Mouse (Mus musculus) CH12.LX (cell line): ENCODE data around the gene Rbm15b. TPM values are rescaled to one million over a fixed set of nuclear protein-coding genes. Genes with fewer than 3 reads are reported as not detected.

ENCODE experiments used
- DNase-seq: peaks from one replicate; pipeline ENCODE4 v3.0.0-alpha.2; 2013; ENCODE audit errors: extremely low read depth
- H3K27ac ChIP-seq: 2 replicates; pipeline ENCODE4 v1.5.1; 2012; ENCODE audit warnings: low read depth, mild to moderate bottlenecking, control low read depth, moderate library complexity; ENCODE audit not compliant: insufficient read depth
- H3K27me3 ChIP-seq: replicated peaks from 2 replicates; pipeline ENCODE3; 2012; ENCODE audit warnings: inconsistent platforms
- H3K36me3 ChIP-seq, 2 experiments: replicated peaks in 1 of 2; 2 replicates each; pipeline versions ENCODE3 to v1.6.1; 2012; ENCODE audit warnings: inconsistent platforms in 1 of 2, low read length in 1 of 2, mild to moderate bottlenecking in 1 of 2, mixed read lengths in 1 of 2, moderate library complexity in 1 of 2; ENCODE audit not compliant: control insufficient read depth in 1 of 2, insufficient read depth in 1 of 2
- H3K4me1 ChIP-seq, 2 experiments: 2 replicates each; pipeline ENCODE4 v1.6.1; 2012; ENCODE audit warnings: inconsistent platforms in 1 of 2, moderate library complexity in 1 of 2; ENCODE audit not compliant: insufficient read depth in 2 of 2, control insufficient read depth in 1 of 2
- H3K4me2 ChIP-seq: 2 replicates; pipeline ENCODE4 v1.6.1; 2012; ENCODE audit warnings: low read depth, mild to moderate bottlenecking, control low read depth; ENCODE audit not compliant: poor library complexity, insufficient read depth, severe bottlenecking
- H3K4me3 ChIP-seq, 3 experiments: fragments of 150-350 bp in 1 of 3; sonication (generic) in 1 of 3; replicated peaks in 1 of 3; 2 replicates each; pipeline versions ENCODE3 to v1.5.1; 2011 to 2012; ENCODE audit warnings: low read depth in 2 of 3, low read length in 2 of 3, mild to moderate bottlenecking in 2 of 3, moderate library complexity in 2 of 3, control low read depth in 1 of 3, improper control_type of control experiment in 1 of 3, inconsistent platforms in 1 of 3, mixed read lengths in 1 of 3; ENCODE audit not compliant: poor library complexity in 1 of 3
- H3K79me2 ChIP-seq: replicated peaks from 2 replicates; pipeline ENCODE4 v1.6.1; 2012; ENCODE audit warnings: mild to moderate bottlenecking, moderate library complexity; ENCODE audit not compliant: control insufficient read depth, poor library complexity, insufficient read depth, severe bottlenecking; ENCODE audit errors: extremely low read depth
- H3K9ac ChIP-seq: 2 replicates; pipeline ENCODE4 v1.6.1; 2012; ENCODE audit warnings: low read depth, mild to moderate bottlenecking, control low read depth, moderate library complexity; ENCODE audit not compliant: insufficient read depth
- H3K9me3 ChIP-seq: replicated peaks from 2 replicates; pipeline ENCODE3; 2012; ENCODE audit warnings: low read length, inconsistent platforms, mixed read lengths
- BHLHE40 ChIP-seq: IDR thresholded peaks from 2 replicates; pipeline ENCODE4 v1.6.1; 2011; ENCODE audit warnings: mild to moderate bottlenecking, low read depth, low read length, improper control_type of control experiment
- CHD1 ChIP-seq: IDR thresholded peaks from 2 replicates; pipeline ENCODE4 v1.6.1; 2012; ENCODE audit warnings: low read depth, low read length, improper control_type of control experiment, inconsistent platforms
- CHD2 ChIP-seq: IDR thresholded peaks from 2 replicates; pipeline ENCODE4 v1.6.1; 2011; ENCODE audit warnings: low read length, improper control_type of control experiment
- CTCF ChIP-seq, 2 experiments: IDR thresholded peaks in 1 of 2; conservative IDR thresholded peaks in 1 of 2; 2 replicates each; pipeline ENCODE4 v1.5.1; 2011 to 2012; ENCODE audit warnings: low read depth in 2 of 2, low read length in 2 of 2, improper control_type of control experiment in 1 of 2, inconsistent platforms in 1 of 2, mild to moderate bottlenecking in 1 of 2, moderate library complexity in 1 of 2
- E2F4 ChIP-seq: IDR thresholded peaks from 2 replicates; pipeline ENCODE4 v1.6.1; 2011; ENCODE audit warnings: low read depth, low read length, improper control_type of control experiment; ENCODE audit not compliant: insufficient replicate concordance
- EP300 ChIP-seq: IDR thresholded peaks from 2 replicates; pipeline ENCODE4 v1.6.1; 2011; ENCODE audit warnings: low read length, improper control_type of control experiment
- HCFC1 ChIP-seq: IDR thresholded peaks from 2 replicates; pipeline ENCODE4 v1.6.1; 2012; ENCODE audit warnings: low read depth, mild to moderate bottlenecking, inconsistent platforms, low read length, improper control_type of control experiment
- JUN ChIP-seq: IDR thresholded peaks from 2 replicates; pipeline ENCODE4 v1.6.1; 2011; ENCODE audit warnings: low read depth, mild to moderate bottlenecking, low read length, improper control_type of control experiment, moderate library complexity; ENCODE audit not compliant: insufficient read depth
- JUND ChIP-seq: conservative IDR thresholded peaks from 2 replicates; pipeline ENCODE4 v1.6.1; 2011; ENCODE audit warnings: low read depth, low read length, improper control_type of control experiment
- MAZ ChIP-seq: IDR thresholded peaks from 2 replicates; pipeline ENCODE4 v1.6.1; 2012; ENCODE audit warnings: low read depth, mild to moderate bottlenecking, inconsistent platforms, low read length, improper control_type of control experiment, moderate library complexity
- MEF2A ChIP-seq: IDR thresholded peaks from 2 replicates; pipeline ENCODE4 v1.6.1; 2014; ENCODE audit warnings: low read depth, mild to moderate bottlenecking, inconsistent platforms, low read length, improper control_type of control experiment, borderline replicate concordance
- MXI1 ChIP-seq: IDR thresholded peaks from 2 replicates; pipeline ENCODE4 v1.6.1; 2011; ENCODE audit warnings: mild to moderate bottlenecking, low read depth, low read length, improper control_type of control experiment
- NELFE ChIP-seq: IDR thresholded peaks from 2 replicates; pipeline ENCODE4 v1.6.1; 2011; ENCODE audit warnings: low read depth, low read length, improper control_type of control experiment
- POLR2A ChIP-seq: IDR thresholded peaks from 2 replicates; pipeline ENCODE4 v1.6.1; 2011; ENCODE audit warnings: low read depth, mild to moderate bottlenecking, improper control_type of control experiment, low read length
- POLR2AphosphoS2 ChIP-seq: IDR thresholded peaks from 2 replicates; pipeline ENCODE4 v1.6.1; 2011; ENCODE audit warnings: low read depth, low read length, improper control_type of control experiment
- RAD21 ChIP-seq: IDR thresholded peaks from 2 replicates; pipeline ENCODE4 v1.6.1; 2011; ENCODE audit warnings: low read depth, mild to moderate bottlenecking, low read length, improper control_type of control experiment, moderate library complexity
- RCOR1 ChIP-seq: conservative IDR thresholded peaks from 2 replicates; pipeline ENCODE4 v1.6.1; 2012; ENCODE audit warnings: low read depth, mild to moderate bottlenecking, inconsistent platforms, low read length, improper control_type of control experiment
- SMC3 ChIP-seq: IDR thresholded peaks from 2 replicates; pipeline ENCODE4 v1.6.1; 2011; ENCODE audit warnings: low read depth, low read length, improper control_type of control experiment
- UBTF ChIP-seq: IDR thresholded peaks from 2 replicates; pipeline ENCODE4 v1.6.1; 2012; ENCODE audit warnings: low read depth, mild to moderate bottlenecking, inconsistent platforms, low read length, improper control_type of control experiment, moderate library complexity
- USF2 ChIP-seq: conservative IDR thresholded peaks from 2 replicates; pipeline ENCODE4 v1.6.1; 2011; ENCODE audit warnings: low read depth, low read length, improper control_type of control experiment
- ZC3H11A ChIP-seq: IDR thresholded peaks from 2 replicates; pipeline ENCODE4 v1.6.1; 2012; ENCODE audit warnings: low read depth, mild to moderate bottlenecking, inconsistent platforms, low read length, improper control_type of control experiment
- ZKSCAN1 ChIP-seq: IDR thresholded peaks from 2 replicates; pipeline ENCODE4 v1.6.1; 2012; ENCODE audit warnings: low read depth, inconsistent platforms, low read length, improper control_type of control experiment, borderline replicate concordance
- dilution Hi-C: fragments of 300-500 bp; cut with MboI; formaldehyde crosslinking; loops from 2 replicates; pipeline ENCODE4 v1.14.3; 2020; ENCODE audit warnings: low sequenced_read_pairs; ENCODE audit not compliant: extremely low pct_unique_long_range_greater_than_20kb, extremely low pct_ligation_motif_present
- in situ Hi-C: fragments of 300-500 bp; cut with MboI; formaldehyde crosslinking; loops from 3 replicates; pipeline ENCODE4 v1.14.3; 2019; ENCODE audit warnings: low sequenced_read_pairs, low pct_ligation_motif_present, low pct_unique_long_range_greater_than_20kb, mixed read lengths
- polyA plus RNA-seq: library from polyadenylated mRNA; unstranded; fragments of >175 nt; gene quantifications from 2 replicates; pipeline ENCODE4 v1.2.1, GENCODE M21; 2012; ENCODE audit warnings: low read depth; ENCODE audit not compliant: insufficient read length
- total RNA-seq, 2 experiments: library from RNA; depleted of rRNA; stranded (reverse); fragments of 300-350 nt in 1 of 2; fragments of >200 nt in 1 of 2; gene quantifications; 2 replicates each; pipeline ENCODE4 v1.2.3; 2012 to 2014

Gene Rbm15b
- total and polyA plus RNA-seq, 3 experiments = 11.4 to 19.5 (median 17.4) TPM

- in situ Hi-C loops (no loop called here), dilution Hi-C loops (no loop called here)
- peaks cover 61% of the 10 kb centered on the region for H3K27me3 ChIP-seq
- no peak overlapping the region for H3K9ac ChIP-seq
- TF ChIP-seq NELFE = no peak
- no peak for TF ChIP-seq CHD2
- TF ChIP-seq CTCF (conservative IDR thresholded peaks at IDR 0.05 in 1 of 2, IDR thresholded peaks at IDR 0.05 in 1 of 2; ENCODE audit: low read depth in 2 of 2, low read length in 2 of 2) = no peak
- no peak for TF ChIP-seq RAD21
- no peak for TF ChIP-seq RCOR1
- TF ChIP-seq MAZ = no peak
- no peak for TF ChIP-seq SMC3
- no peak for TF ChIP-seq HCFC1
- no peak for TF ChIP-seq POLR2AphosphoS2
- no peak for TF ChIP-seq JUND
- TF ChIP-seq ZKSCAN1 = no peak
- H3K4me2 ChIP-seq = no peak overlapping the region
- H3K36me3 ChIP-seq = no peaks in the 10 kb centered on the region
- DNase-seq = no peak
- no peak overlapping the region for H3K27ac ChIP-seq
- H3K79me2 ChIP-seq = no peaks in the 10 kb centered on the region
- H3K4me3 ChIP-seq = no peak overlapping the region
- no peaks in the 10 kb centered on the region for H3K9me3 ChIP-seq
- no peaks in the 10 kb centered on the region for H3K4me1 ChIP-seq
Observed at GRCm38 (mm10) chr9:106901596-106901995, 14.4 kb upstream of the Rbm15b start.

- Histone ChIP-seq H3K9me3 (no peaks in the 10 kb centered on the region), H3K4me2 (no peak overlapping the region), H3K9ac (no peak overlapping the region), H3K4me1 (0 out of 4 replicates have a peak, but pooled peaks cover 0 to 2% of the 10 kb centered on the region in 2 experiments), H3K4me3 (no peak overlapping the region), H3K36me3 (no peaks in the 10 kb centered on the region), H3K27me3 (peaks cover 64% of the 10 kb centered on the region), H3K79me2 (no peaks in the 10 kb centered on the region), H3K27ac (no peak overlapping the region)
- in situ Hi-C loops = no loop called here
- TF ChIP-seq BHLHE40 (no peak), POLR2AphosphoS2 (no peak), E2F4 (no peak), RAD21 (no peak), USF2 (no peak), CHD1 (no peak), EP300 (no peak), MEF2A (no peak), UBTF (no peak), ZC3H11A (no peak), MXI1 (no peak), HCFC1 (no peak), JUN (no peak), POLR2A (no peak), JUND (no peak)
- DNase-seq = no peak
- dilution Hi-C loops = no loop called here
Observed at GRCm38 (mm10) chr9:106898901-106899300, 11.7 kb upstream of the Rbm15b start.
